Mouse (Mus musculus) retina, postnatal 1 day (tissue): Measurements from ENCODE around the gene Brd4.
"Not testable (repeated sequence)": the region's sequence is repeated elsewhere in the genome, so short reads cannot be mapped to it uniquely, and the experiment has no call there.

Experiments
- DNase-seq: peaks from one replicate; pipeline ENCODE4 v3.0.0-alpha.2; 2012

Brd4 gene

DNA sequence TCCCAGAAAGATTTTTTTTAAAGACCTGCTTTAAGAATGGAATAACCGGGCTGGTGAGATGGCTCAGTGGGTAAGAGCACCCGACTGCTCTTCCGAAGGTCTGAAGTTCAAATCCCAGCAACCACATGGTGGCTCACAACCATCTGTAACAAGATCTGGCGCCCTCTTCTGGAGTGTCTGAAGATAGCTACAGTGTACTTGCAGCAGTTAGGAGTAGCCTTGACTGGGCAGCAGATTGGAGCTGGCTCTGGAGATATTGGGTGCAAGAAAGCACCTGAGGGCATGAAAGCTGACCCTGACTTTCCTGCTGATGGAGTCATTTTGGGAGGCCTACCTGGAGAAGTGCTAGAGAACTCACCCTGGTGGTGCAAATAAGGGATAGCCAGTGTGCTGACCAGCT, 68.9 kb downstream of the Brd4 start:
- peak; percentile 15 for DNase-seq

DNA sequence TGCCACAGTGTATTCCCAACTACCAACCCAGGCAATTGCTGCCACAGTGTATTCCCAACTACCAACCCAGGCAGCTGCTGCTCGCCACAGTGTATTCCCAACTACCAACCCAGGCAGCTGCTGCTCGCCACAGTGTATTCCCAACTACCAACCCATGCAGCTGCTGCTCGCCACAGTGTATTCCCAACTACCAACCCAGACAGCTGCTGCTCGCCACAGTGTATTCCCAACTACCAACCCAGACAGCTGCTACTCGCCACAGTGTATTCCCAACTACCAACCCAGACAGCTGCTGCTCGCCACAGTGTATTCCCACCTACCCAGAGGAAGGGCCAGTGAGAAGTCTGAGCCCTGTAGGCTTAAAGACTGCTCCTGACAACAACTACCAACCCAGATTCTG, 73.0 kb downstream of the Brd4 start:
- DNase-seq, result not testable (repeated sequence)

DNA sequence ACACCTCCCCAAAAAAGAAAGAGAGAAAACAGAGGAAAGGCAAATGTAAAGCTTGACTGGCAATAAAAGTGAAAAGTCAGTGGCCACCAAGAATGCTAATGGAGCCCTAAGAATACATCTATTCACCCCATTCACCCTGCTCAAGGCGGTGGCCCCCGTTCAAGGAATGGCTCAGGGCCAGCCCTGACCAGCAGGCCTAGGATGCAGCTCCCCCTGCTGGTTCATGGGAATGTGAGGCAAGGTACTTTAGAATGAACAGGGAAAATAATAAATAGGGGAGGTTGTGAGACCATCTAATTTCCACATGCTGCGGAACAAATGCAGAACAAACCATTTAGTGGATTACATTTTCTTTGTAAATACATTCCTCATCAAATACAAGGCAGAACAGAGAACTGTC, 74.8 kb downstream of the Brd4 start:
- peak; percentile 64 for DNase-seq

DNA sequence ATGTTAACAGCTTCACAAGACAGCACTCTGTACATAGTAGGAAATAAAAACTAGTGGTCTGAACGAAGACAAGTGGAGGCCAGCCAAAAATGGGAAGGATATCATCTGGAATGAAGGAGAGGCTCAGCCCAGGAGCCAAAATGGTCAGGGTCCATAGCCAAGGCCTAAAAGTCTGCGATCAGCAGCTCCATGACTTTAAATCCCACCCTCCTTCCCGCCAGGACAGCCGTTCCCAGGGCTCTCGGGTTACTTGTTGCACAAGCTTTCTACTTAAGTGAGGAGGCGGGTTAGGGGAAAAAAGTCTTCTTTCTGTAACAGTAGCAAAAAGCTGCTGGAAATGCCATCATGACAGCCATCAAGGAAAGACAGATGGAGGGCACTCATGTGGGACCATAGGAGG, 75.4 kb downstream of the Brd4 start:
- DNase-seq, result no peak

DNA sequence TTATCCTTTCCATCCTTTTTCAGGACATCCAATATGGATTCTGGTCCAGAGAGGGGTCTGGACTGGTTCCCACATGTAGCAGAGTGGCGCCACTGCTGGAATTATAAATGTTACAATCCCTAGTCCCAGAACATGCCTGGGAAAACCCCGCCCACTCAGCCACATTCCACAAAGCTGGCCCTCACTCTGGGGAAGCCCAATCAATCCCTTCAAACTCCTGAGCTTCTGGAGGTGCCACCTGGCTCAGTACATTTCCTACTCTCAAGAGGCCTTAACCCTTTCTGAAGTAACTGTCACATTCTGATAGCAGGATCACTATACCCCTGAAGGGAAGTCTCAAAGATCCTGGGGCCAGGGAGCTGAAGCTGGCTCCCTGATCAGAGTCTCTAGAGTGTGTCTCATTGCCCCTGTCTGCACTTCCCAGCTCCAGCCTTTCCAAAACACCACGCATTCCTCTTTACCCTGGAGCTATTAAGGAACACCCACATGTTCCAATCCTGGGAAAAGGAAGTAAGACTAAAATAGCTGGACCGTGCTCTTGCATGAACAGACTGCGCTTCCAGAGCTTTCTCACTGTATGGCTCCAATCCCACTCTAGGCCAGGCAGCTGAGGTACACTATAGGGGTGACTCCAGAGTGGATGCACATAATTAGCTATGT, 76.8 kb downstream of the Brd4 start:
- no peak for DNase-seq

DNA sequence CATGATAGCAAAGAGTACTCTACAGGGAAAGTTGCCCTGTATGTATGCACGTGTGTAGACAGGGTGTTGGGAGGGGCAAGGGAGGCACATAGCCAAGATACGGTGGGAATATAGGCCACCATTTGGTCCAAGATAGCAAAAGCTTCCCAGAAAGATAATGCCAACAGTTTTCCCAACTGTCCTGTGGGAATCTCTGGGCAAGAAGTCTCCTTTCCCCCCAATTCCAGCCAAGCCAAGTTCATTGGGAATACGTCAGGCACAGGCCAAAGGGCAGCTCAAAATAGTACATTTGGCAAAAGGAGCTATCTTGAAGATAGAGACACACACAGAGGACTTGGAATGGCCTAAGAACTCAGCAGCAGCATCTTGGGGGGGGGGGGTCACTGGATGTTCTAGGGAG, 79.2 kb downstream of the Brd4 start:
- no peak for DNase-seq

DNA sequence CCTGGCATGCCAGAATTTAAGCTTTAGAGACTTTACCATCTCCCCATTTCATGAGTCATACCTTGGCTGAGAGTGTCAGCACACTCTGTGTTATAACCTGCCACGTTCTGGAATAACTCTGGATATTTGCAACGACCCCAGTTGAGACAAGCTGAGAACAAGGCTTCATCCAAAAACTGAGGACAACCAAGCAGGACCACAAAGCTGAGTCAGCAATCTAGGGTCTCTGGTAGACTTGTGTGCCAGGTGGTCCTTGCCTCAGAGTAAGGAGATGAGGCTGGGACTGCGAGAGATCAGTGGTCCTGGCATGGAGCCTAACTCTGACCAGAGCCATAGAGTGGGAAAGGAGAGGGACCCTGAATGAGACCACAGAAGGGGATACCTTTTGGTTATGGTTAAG, 81.5 kb downstream of the Brd4 start:
- no peak for DNase-seq

GRCm38 (mm10) chr17:32201086-32201485, 83.4 kb downstream of the Brd4 start:
- DNase-seq, result no peak

DNA sequence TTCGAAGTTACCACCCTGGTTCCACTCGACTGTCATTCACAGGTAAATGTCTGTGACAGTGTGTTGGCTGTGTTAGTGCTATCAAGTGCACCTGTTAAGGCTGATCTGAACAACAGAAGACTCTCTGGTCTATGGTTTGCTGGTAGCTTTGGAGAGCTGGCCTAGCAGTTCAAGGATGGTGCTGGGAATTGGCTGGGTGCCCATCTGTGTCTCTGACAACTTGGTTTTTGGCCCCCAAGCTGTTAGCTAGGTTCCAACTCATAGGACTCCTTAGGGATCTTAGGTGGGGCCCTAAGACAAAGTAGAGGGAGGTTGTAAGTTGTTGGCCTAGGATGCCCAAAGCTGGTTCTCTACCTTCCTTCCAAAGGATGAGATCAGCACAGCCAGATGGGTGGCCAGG, 84.7 kb downstream of the Brd4 start:
- no peak for DNase-seq

DNA sequence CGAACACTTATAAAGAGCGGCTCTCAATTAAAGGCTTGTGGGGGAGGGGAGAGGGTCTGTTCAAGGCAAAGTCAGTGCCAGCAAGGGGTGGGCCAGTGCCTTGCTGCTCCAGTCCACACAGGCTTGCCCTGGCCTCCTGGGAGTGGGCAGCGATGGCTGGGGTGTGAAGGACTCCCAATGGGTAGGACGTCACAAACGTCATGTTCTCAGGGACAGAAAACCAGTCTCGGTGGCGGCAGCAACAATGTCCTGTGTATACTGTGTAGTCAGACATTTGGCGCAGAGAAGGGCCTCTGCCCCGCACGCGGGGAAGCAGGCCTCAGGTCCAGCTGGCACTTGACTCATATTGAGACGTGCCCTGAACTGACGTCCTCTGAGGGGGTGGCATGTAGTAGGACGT, 87.4 kb downstream of the Brd4 start:
- DNase-seq, result no peak

DNA sequence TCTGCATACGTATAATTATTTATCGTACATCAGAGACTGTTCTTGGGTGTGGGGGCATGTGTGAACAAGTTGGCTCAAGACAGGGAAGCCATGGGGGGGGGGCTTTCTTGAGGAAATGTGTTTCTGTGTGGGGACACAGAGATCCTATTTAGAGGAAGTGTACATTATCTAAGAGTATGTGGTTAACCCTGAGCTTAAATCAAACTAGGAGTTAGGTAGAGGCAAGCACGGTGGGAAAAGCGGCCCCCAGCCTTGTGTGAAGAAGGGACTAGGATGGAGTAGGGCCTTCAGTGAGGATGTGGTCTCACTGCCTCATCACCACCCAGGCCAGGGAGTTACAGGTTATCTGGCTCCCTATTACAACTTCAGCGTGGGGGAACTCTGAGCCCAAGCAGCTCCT, 88.8 kb downstream of the Brd4 start:
- no peak for DNase-seq

- DNase-seq, result no peak
Measured at GRCm38 (mm10) chr17:32193010-32193409, 91.5 kb downstream of the Brd4 start.

DNA sequence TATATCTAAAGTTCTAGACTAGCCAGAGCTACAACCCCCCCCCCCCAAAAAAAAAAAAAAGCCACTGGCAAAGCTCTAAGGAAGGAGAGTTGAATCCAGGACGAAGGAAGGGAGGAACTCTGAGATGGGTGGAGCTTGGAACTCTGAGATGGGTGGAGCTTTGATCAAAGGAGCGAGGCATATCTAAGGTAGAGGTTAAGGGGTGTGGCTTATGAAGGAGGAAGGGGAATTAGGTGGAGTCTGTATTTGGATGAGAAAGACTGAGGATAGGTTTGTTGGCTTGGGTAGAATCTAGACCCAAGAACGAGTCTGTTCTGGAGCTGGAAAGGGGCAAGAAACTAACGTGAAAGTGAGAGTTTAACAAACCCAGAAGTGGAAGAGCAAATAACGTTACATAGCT, 94.7 kb downstream of the Brd4 start:
- peak; percentile 35 for DNase-seq

- DNase-seq, result peak; percentile 54
Measured at GRCm38 (mm10) chr17:32188863-32189636, 95.5 kb downstream of the Brd4 start, which contains the start of gene Ephx3. TSS of gene Ephx3 (minus strand) at chr17:32189549.

DNA sequence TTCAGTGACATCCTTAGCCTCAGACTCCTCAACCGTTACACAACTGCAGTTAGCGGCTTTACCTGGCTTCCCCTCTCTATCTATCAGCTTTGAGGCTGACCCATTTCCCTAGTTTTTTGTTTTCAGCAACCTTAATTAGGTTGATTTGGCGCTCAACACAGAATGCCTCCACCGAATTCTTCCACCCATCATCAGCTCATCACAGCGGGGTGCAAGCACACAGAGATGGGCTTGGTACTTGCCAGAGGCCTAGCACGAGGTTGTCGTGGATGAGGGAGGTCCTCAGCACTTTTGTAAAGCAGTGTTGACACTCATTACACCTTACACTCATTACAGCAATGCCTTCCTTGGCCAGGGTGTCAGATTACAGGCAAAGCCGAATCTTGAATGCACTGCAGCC, 101.5 kb downstream of the Brd4 start:
- DNase-seq, result peak; percentile 74

DNA sequence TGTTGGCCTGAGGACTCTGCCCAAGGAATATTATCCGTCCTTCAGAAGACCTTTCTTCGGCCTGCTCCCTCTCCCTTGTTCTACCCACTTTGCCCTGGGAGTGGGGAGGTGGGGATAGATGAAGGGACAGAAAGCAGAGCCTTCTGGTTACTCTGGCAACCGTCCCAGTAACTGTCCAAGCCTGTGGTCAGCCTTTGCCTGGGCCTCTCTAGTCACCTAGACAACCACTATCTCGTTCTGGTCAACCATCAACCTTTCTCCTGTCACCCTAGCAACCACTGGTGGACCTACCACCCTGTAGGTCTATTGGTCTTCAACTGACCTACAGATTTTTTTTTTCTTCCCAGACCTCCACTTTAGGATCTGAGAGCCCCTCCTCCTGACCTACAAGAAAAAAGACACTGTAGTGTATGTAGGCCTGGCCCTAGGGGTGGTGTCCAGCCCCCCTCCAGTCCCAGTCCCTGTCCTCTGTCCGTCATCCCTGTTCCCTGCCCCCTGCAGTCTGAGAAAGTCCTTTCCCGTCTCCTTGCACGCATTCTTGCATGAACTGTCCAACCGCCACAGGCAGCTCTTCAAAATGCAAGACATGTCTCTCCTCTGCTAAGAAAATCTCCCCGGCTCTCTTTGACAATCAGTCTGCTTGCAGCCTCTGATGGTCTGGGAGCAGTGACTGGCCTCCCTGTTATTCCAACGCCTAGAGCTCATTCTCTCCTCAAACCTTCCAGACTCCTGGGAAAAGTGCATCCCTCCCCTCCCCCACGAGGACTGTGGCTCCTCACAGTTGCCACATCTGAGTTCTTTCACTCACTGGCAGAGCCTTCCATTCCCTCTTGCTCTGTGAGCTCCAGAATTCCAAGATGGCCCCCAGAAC, 104.7 kb downstream of the Brd4 start:
- DNase-seq, result peak; percentile 75

- DNase-seq, result no peak
Measured at GRCm38 (mm10) chr17:32176919-32177318, 107.6 kb downstream of the Brd4 start.

- DNase-seq, result no peak
Measured at GRCm38 (mm10) chr17:32173166-32173565, 111.4 kb downstream of the Brd4 start.

- no peak for DNase-seq
Measured at GRCm38 (mm10) chr17:32172485-32172884, 112.0 kb downstream of the Brd4 start.

GRCm38 (mm10) chr17:32169518-32170225, 114.8 kb downstream of the Brd4 start:
- no peak for DNase-seq

DNA sequence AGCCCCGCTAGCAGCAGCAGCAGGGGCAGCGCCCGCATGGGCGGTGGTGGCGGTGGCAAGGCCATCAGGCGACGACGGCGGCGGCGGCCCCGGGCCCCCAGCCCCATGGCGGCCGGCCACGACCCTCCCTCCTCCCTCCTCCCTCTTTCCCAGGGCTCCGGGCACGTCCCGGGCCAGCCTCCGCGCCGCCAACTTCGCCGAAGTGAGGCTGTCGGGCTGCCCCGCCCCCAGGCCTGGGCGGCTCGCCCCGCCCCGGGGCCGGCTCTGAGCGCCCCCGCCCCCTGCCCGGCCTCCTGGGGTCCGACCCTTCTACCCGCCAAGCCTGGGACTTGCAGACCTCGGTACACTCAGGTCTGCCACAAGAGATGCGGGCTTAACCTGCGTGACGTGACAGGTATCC, 117.8 kb downstream of the Brd4 start, which contains the start of gene Notch3:
Notch3 (minus strand) TSS at position 166 of the 400 bp plus-strand sequence.
- DNase-seq, result peak; percentile 79

DNA sequence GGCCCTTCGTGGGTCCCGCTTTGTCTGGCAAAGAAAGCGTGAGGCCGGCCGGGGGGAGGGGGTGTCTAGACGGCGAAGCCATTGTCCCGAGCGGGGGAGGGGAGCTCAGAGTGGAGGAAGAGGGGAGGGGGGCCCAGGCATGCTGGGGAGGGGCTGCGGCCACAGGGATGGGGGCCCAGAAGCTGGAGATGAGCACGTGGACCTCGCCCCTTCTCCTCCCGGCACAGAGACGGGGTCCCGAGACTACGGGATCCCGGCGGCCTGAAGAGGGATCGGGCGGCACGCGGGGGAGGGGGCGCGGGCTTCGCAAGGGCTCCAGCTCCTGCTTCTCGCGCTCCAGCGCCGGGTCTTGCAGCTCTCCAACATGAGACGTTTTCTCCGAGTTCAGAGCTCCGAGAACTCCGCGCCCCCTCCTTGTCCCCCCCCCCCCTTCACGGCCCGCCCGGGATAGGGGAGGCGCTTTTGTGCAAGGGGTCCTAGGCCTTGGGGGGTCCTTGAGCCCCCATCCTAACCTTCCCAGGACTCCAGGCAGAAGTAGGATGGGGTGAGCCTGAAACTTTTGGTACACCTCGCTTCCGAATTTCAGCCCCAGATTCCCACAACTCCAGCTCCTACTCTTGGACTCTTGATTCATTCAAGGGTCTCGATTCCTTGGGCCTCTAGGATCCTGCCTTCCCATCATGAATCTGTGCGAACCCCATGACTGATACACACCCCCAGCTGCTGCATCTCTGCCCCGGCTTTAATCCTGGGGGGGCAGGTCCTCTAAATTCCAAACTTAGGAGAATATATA, 118.5 kb downstream of the Brd4 start:
- peak; percentile 91 for DNase-seq
